Mouse (Mus musculus) frontal cortex, postnatal 25 days (tissue): ENCODE data around the gene Tgfbr2.

Experiments
- DNase-seq, 2 experiments: peaks; one replicate each; pipeline ENCODE4 v3.0.0; 2022; ENCODE audit warnings: low spot score in 2 of 2

The Tgfbr2 gene

DNA sequence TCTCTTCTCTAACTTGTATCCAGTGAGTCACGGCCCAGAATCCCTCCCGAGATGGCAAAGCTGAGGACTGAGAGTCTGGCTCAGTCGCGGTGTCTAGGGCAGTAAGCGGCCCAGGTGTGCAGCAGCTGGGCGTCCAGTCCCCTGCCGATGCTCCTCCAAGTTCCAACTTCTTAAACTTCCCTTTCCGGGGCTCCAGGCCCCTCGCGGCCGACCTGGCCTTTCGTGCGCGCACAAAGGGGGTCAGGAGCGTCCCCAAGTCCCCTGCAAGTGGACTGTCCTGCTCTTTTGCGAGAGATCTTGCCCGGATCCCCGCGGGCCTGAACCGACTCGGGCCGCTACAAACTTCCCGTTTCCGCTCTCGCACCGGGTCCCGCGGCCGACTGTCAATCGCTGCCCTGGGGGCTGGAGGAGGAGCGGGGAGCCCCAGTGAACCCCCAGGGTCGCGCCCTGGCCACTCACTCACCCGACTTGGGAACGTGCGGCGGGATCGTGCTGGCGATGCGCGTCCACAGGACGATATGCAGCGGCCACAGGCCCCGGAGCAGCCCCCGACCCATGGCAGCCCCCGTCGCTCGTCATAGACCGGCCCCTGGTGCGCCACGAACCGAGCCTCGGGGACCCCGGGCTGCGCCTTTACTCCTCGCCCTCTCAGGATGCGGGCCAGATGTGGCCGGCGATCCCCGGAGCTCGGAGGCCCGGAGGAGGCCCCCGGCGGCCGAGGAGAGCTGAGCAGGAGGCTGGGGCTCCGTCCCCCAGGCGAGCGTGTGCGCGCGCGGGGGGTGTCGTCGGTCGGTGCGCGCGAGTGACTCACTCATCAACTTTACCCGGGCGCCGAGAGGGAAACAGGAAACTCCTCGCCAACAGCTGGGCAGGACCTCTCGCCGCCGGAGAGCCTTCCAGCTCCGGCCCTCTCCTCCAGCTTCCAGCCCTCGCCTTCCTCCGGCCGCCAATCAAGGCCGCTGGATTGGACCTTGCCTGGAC lies at the start of gene Tgfbr2:
Gene Tgfbr2, minus strand, starts transcription at position 880 of the 981 bp plus-strand sequence.
- peak; percentile 10 to 40 for DNase-seq

DNA sequence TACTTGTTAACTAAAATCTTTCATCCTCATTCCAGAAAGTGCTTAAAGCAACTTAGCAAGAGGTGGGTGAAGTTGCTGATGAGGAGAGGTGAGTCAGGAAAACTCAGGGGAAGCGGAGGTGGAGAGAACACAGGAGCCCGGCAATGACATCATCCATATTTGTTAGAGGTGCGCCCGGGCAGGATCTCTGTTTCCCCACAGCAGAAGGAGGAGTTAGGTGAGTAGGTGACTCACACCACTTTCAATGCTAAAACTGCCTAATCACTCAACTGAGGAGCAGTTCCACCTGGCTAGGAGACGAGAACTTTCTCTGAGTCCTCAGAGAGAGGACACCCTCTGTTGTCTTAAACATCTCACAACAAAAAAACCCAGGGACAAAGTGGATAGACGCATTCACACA lies 48.2 kb upstream of the Tgfbr2 start:
- no peak for DNase-seq

DNA sequence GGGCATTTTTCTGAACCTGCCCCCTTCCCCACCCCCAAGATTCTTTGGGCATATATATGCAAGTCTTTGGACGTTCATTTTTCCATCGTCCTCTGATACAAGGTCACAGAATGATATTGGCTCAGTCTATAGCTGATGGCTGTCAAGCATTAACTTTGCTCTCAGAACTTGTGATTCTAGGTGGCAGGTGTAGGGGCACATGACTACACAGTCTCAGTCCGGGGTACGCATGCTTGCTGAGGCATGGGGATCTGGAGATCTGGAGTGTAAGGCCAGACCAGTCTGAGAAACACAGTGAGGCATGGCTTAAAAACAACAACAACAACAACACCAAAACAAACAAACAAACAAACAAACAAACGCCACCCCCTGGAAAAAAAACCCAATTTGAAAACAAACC lies 47.5 kb upstream of the Tgfbr2 start:
- no peak for DNase-seq

DNA sequence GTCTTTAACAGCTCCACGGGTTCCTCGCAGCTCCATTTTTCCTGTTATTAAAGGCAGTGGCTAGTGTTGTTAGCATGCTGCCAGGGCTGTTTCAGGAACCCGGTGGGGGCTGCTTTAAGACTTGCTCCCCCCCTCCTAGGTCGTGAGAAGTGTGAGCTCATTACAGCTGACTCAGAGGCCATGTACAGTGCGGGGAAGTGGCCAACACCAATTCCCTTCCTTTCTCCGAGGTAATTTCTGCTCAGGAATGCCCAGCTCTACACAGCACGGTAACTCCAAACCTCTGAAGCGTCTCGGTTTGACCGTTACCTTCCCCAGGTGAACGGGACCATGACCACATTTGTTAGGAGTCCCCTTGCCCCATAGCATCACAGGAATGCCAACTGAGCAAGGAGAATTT lies 46.8 kb upstream of the Tgfbr2 start:
- DNase-seq = no peak

DNA sequence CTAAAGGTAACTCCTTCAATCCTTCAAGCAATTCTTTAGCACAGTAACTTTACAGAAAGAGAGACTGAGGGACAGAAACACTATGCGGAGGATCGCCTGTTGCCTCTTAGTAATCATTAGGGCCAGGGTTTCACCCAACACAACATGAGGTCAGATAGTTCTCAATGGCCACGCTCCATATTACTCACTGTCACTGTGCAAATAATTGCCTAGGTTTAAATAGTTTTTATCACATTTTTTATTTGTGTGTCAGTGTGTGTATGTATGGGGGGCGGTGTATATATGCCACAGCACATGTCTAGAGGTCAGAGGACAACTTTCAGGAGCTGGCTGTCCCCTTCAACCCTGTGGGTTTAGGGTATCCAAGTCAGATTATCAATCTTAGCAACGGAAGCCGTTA lies 46.4 kb upstream of the Tgfbr2 start:
- no peak for DNase-seq

DNA sequence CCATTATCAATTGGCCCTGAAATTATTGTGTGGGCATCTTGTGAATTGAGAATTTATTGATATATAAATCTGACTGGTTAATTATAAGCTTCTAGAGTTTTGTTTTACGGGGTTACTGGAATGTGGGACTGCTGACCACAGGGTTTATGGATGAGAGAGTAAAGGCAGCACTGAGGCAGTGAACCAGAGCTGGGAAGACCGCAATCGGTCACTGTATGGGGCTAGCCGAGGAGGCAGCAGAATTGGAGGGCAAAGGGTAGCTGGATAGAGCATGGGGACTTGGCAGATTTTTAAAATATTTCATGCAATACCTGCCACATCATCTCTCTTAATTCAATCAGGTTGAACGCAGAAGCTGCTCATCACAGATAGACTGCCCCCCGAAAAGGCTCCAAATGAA lies 45.5 kb upstream of the Tgfbr2 start:
- DNase-seq = no peak

DNA sequence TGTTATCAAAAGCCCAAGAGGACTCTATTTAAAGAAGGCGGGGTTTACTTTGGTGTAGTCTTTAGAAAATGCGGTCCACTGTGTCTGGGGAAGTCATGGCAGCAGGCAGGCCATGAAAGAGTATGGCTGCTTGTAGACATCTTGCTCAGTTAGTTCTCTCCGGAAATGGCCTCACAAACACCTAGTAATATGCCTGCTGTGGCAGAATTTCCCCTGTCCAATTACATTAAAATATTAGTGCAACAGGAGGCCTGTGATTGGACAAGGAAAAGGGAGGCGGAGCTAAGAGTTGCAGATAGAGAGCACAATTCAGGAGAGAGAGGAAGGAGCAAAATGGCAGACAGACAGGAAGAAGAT lies 45.0 kb upstream of the Tgfbr2 start:
- DNase-seq = no peak

DNA sequence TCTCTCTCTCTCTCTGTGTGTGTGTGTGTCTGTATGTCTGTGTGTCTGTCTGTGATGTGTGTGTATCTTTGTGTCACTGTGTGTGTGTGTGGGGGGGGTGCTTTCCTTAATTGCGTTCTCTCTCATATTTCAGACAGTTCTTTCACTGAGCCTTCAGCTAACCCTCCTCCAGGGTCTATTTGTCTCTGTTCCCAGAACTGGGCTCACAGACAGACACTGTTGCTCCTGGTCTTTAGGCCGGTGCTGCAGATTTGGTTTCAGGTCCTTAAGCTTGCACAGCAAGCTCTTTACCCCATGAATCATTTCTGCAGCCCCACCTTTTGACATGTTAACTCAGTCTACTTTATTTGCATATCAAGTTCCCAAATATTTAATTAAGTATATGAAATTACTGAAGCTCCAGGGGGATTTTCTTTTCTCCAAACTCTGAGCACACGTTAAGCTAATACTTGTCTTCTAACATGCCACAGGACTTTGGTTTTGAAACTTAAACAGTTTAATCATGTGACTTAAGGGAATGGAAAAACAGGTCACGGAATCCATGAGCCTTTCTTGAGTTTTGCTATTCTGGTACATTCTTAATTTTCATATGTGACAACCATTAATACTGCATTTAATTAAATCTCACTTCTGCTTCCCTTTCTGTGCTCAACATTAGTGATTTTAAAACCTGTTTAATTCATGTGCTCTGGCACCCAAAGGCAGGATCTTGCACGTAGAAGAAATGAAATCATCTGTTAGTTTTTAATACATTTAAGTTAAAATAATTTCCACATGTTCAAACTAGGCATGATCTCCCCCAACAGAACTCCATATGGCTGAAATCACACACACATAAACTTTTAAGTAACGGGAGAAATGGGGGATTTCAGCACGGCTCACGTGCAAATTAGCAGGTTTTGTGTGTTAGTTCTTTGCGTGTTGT lies 44.3 kb upstream of the Tgfbr2 start:
- DNase-seq = no peak

DNA sequence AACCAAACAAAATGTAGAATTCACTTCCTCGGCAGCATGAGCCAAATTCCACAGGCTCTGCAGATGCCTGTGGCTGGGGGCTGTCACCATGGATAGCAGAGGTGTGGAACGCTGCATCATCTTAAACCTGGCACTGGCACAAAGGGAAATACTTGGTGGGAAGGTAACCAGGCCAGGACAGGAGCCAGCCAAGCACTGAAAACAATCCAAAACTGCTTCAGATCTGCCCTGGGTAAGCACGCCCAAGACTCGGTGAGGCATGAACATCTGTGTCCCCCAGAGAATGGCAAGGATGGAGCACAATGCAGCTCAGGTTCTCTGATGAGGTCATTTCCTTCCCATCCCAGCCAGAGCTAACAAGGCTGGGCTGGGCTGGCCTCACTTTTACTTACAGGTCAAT lies 43.6 kb upstream of the Tgfbr2 start:
- DNase-seq = no peak

DNA sequence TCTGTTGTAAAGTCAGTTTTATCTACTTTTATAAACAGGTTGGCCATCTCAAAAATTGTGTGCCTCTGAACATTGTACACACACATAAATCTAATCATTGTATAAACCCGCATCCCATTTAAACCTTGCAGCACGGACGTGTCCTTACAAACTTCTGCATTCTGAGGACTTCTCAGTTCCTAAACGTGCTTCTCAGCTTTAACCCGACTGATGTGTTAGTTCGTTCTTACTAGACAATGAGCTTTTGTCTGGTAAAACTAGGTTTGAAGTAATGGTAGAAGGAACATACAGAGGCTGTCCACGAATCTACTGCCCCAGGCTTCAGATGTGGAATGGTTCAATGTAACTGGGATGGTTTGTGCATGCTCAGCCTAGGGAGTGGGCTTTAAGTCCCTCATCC lies 41.9 kb upstream of the Tgfbr2 start:
- no peak for DNase-seq

DNA sequence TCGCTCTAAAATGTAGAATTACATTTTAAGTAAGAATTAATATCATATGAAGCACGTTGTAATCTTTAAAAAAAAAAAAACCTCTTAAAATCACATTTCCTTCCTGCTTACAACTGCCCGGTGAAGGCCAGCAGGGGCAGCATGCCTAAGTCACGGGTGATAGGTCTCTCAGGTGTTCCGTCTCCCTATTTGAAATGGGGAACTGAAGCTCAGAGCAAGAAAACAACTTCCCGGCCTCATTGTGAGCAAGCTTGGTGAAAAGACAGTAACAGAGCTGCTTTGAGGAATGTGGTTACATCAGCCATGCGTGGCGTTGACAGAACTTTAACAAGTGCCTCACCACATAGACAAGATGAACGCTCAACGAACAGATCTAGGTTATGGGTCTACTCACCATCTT lies 41.5 kb upstream of the Tgfbr2 start:
- DNase-seq = no peak

DNA sequence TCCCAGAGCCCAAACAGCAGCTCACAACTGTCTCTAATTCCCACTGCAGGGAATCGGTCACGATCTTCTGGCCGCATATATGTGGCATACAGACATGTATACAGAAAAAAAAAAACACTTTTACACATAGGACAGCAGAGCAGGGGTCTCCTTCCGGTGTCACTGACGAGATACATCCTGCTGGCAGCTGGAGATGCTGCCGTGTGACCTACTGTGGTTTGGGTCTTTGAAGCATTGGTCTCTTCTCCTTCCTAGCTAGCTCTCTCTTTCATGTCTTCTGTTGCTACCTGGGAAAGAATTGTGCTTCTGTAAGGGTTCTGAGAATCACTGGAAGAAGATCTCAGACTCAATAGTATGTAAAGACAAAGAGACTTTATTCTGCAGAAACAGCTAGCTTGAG lies 39.1 kb upstream of the Tgfbr2 start:
- no peak for DNase-seq

DNA sequence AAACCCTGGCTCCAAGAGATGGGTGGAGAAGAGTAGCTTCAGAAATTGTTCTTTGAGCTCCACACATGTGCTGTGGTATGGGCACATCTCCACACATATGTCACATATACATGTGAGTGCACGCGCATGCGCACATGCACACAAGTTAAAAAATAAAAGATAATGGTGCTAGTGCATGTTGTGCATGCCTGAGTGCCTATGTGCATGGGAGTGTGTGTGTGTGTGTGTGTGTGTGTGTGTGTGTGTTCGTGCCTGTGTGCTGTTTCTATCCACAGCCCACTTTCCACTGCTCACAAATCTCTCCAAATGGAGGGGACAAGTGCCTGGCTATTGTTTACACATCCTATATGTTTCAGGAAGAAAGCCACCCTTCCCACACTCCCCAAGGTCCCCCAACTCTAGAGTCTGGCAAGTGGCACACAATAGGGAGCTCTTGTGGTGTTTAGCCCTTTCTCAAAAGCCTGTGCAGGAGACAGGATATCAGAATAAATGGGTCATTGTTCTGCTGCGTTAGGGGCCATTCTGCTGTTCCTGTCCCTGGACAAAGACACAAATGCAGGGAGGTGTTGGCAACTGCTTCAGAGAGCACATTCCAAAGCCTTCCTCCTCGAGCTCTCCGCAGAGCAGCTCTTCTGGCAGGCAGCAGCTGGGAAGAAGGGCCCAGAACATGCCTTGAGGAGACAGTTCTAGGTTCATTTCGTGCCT lies 37.9 kb upstream of the Tgfbr2 start:
- no peak for DNase-seq

DNA sequence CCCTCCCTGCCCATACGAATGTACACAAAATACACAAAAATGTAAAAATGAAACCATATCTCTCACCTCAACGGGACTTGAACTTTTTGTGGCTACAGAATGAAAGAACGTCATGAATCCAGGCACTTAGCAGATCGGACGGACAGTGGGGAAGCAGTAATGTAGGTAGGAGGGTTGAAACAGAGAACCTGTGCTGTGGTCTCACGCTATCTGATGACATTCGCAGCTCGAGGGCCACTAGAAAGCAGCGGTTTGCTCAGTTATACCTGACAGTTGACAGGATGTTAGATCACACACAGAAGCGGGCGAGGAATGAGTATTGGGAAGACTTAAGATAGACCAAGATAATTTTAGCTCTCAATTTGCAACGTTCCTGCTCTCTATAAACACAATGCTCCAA lies 36.9 kb upstream of the Tgfbr2 start:
- no peak for DNase-seq

DNA sequence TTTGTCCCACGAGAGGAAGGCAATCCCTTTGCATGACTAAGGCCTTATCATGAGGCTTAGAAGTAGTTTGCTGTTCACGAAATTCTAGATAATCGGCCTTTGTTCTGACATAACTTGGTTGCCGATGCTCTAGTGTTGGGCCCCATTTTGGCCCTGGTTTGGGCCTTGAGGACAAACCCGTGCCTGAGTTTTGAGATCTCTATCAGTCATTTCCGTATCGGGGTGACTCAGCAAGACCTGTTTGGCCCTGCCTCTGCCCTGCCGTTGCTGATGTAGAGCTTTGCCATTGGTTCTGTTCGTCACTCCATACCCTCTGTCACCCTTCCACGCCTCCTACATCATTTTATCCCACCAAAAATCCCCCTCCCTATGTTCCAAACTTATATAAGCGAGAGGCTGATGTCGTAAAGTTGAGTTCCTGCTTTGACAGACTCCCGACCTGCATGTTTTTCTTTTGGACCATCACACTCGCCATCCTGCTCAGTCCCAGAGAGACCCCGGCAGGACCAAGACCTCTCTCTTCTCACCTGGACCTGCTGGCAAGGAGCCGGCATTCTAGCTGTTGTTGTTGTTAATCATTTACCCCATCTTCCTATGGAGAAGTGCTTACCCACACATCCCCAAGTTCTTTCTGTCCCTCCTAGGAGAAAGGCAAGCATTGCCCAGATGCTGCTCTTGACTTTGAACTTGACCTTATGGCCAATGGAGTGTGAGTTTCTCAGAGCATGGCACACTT lies 33.2 kb upstream of the Tgfbr2 start:
- DNase-seq = no peak

DNA sequence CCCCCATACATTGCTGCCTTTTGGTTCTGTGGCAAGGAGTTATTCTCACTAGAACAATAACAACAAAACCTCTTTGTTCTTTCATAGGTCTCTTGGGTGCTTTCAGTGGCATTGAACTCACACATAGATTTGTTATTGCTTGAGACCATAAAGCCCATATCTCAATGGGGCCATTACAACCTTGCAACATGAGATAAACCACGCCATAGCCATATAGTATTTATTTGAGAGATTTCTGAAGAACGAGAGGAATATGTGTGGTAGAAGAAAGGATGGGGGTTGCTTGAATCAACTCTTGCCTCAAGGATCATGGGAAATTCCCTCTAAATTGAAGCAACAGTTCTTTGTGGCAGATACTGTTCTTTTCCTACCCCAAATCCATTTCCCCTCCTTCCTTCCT lies 31.7 kb upstream of the Tgfbr2 start:
- no peak for DNase-seq

DNA sequence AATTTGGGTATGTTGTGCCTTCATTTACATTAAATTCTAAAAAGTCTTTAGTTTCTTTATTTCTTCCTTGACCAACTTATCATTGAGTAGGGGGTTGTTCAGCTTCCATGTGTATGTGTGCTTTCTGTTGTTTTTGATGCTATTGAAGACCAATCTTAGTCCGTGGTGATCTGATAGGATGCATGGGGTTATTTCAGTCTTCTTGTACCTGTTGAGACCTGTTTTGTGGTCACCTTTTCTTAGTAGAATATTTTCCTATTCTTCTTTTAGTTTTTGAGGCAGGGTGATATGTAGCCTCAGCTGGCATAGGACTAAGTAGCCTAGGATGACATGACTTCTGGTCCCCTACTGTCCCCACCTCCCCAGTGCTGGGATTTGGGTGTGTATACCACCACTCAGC lies 28.5 kb upstream of the Tgfbr2 start:
- no peak for DNase-seq

DNA sequence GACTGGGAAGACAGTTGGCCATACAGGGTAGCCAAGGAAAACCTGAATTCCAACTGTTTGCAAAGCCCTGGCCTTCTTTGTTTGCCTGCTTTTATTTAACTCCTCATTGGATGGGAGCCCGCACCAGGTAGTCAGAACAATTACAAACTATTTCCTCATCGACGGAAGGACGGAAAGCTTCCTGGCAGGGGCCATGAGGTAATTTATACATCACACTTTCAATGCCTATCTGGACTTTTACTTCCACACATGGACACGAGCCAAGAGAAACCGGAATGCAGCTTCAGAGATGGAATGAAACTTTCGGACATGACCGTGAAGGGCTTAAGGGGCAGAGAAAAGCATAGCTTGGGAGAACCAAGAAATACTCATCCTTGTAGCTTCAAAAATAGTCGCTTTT lies 24.0 kb upstream of the Tgfbr2 start:
- no peak for DNase-seq

DNA sequence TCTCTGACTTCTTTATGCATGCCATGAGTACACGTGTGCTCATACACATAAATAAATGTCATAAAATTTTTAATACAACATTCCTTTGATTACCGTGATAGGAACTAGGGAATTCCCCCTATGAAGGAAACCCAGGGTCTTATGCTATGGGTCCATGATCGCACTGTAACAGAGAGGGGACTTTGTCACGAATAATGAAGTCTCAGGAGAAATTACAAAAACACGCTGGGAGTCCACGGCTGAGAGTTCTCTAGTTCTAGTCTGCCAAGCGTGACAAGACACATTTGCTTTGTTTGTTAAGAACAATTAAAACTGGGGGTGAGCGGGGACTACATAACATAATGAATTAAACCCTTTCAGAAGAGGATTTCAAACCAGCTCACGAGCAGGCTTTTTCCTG lies 23.3 kb upstream of the Tgfbr2 start:
- no peak for DNase-seq

DNA sequence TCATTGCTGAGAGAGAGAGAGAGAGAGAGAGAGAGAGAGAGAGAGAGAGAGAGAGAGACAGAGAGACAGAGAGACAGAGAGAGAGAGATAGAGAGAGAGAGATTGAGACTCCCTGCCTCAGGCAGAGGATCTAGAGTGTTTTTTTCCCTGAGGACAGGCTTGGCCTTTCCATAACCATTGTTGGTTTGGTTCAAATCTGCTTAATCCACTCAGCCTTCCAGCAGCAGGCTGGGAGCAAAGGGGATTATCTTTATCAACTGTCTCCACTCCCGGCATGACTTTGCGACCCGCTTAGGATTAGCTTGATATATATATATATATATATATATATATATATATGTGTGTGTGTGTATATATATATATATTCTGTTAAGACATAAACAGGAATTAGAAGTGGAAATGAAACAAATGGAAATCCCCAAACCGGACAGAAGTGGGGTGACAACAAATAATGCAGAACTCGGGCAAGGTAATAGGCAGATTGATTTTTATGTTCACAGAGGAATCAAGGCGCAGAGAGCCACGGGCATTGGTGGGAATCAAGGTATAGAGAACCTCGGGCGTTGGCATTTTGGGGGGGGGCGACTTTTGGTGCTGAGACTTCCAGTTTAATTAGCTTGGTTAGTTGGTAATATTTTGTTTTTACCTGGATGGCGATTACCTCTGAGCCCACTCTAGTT lies 22.5 kb upstream of the Tgfbr2 start:
- no peak for DNase-seq

DNA sequence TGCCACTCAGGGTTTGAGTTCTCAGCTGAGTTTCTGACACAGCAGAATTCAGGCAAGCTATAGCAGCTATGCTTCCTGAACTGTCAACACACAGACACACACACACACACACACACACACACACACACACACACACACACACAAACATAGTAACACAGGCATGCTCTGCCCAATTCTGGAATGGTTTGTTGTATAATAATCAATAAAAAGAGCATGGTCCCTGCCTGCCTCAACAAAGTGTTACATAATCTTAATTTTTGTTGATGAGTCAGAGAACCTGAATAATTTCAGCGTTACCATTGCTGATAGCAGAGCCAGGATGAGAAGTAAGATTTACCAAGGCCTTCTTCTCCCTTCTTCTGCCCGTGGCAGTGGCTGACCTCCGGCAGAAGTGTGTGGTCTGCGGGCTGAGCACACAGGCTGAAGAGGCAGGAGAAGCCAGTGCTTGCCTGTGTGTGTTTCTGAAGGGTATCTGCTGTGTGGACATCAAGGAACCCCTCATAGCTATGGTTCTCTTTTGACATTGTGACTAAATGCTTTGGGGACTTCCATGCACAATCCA lies 18.8 kb upstream of the Tgfbr2 start:
- no peak for DNase-seq
